Mouse (Mus musculus) cerebral cortex, adult 2 months (tissue): ENCODE data around the gene Olfr670.

Experiments
- WGBS: fragments of 180-500 bp; shearing (Covaris S2); methylation state at CpG from one replicate; pipeline ENCODE4 v1.1.7; 2018; 5-methylcytosine and 5-hydroxymethylcytosine counted together

Gene Olfr670

DNA sequence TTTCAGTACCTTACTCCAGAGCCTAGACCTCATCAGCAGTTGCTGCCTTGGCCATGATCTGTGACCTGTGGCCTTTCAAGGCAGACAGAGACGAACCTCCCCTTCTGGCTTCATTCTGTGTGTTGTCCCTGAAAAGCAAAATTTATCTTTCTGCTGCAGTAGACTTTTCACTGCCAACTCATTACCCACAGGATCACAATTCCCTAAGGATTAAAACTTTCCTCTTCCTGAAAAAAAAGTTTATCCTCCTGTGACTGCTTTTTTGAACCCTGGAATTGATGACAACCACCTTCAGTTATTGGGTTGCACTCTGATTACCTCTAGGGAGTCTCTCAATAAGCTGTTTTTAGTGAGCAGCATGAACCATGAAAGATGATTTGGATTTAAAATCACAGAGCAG lies at the start of gene Olfr670:
TSS of gene Olfr670 (minus strand) at position 101 of the 400 bp plus-strand sequence.
- WGBS, result 47% methylated on average over 1 of the region's 1 CpGs

DNA sequence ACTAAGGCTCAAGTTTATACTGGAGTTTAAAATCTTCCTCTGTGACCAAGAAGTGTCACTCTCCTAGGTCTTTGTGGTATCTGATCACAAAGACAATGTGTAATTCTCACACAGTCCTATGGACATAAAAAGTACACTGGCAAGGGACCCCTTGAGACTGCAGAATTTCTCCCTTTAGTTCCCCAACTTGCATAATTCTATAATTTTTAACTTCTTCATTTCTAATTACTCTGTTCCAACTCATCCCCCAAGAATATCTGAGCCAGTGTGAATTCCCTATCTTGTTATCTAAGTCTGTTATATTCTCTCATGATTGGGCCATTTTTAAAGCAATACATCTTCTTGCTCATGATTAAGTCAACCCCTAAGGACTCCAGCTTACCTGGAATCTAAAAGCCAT lies 39.5 kb upstream of the Olfr670 start, which contains the start of gene Olfr672:
TSS of gene Olfr672 (minus strand) at position 101 of the 400 bp plus-strand sequence.

DNA sequence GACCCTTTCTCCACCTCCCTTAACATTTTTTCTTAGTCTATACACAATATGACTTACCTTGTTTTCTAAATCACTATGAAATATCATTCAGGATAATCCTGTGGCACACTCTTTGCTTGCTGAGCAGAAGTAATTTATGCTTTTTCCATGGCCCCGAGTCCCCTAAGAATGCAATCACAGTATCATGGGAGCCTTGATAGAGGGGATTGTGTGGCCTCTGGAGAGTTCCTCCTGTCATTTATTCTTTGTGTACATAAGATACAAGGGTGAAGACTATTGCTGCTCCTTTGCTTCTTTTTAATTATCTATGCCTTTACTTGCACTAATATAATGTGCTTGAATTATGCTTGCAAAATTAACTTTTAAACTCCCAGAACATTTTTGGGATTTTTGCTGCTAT lies 16.6 kb upstream of the Olfr670 start, which contains the start of gene Olfr671:
TSS of gene Olfr671 (minus strand) at position 101 of the 400 bp plus-strand sequence.
- 75% methylated on average over 1 of the region's 1 CpGs for WGBS

DNA sequence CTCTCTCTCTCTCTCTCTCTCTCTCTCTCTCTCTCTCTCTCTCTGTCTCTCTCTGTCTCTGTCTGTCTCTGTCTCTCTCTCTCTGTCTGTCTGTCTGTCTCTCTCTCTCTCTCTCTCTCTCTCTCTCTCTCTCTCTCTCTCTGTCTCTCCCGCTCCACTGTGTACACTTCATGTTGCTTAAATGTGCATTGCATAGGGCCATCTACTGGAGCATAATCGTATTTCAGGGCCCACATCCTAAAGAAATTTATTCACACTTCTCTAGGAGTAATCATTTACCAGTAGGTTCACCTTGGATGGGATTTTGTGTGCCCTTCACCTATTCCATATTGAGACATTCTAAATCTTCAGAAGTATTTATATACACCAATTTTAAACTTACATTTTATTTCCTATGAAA lies 10.1 kb upstream of the Olfr670 start:
- 58% methylated on average over 2 of the region's 2 CpGs for WGBS

DNA sequence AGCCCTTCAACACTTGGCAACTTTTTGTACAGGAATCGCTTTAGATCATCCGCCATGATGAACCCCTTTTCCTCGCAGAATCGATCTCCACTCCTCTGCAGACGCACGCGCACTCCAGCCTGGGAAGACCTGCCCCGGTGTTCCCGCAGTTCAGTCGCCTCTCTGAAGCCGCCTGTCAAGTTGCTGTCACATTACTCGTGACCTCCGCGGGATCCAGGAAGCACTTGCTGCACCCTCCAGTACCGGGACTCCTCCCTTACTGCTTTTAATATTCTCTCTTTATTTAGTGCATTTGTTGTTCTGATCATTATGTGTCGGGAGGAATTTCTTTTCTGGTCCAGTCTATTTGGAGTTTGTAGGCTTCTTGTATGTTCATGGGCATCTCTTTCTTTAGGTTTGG lies 12.2 kb downstream of the Olfr670 start:
- WGBS, result 95% methylated on average over 16 of the region's 16 CpGs

DNA sequence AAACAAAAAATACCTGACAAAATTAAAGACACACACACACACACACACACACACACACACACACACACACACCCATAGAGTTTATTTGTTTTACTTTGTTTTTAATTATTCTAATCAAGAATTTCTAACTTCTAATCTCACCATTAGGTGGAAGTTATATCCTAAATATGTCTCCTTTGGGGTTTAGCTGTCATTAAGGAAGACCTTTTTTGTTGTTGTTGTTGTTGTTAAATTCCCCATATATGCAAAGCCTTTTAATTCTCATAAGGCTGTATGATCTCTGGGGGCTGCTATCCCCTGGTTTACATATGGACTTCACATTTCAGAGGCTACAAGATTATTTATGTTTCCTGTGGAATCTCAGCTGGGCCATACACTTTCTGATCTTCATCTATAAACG lies 28.5 kb downstream of the Olfr670 start, which contains the start of gene Olfr669:
TSS of gene Olfr669 (plus strand) at position 301 of the 400 bp plus-strand sequence.
- 90% methylated on average over 1 of the region's 1 CpGs for WGBS

DNA sequence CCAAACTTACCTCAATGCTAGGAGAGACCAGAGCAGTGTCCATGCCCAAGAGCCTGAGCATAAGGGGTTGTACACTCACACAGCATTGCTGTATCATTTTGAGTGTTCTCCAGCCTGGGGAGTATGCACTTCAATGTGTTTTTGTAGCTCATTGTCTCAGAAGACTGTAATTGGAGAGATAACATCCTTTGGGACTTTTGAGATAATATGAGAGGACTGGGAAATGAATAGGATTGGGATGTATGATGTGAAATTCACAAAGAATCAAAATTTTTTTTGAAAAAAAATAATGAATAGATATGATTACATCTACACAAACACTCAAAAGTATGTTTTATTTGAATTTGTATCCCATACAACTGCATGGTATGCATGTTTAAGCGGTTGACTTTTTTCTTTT lies 34.5 kb downstream of the Olfr670 start, which contains the start of gene Olfr668:
TSS of gene Olfr668 (minus strand) at position 101 of the 400 bp plus-strand sequence.
- whole genome bisulfite sequencing, result 76% methylated on average over 1 of the region's 1 CpGs

DNA sequence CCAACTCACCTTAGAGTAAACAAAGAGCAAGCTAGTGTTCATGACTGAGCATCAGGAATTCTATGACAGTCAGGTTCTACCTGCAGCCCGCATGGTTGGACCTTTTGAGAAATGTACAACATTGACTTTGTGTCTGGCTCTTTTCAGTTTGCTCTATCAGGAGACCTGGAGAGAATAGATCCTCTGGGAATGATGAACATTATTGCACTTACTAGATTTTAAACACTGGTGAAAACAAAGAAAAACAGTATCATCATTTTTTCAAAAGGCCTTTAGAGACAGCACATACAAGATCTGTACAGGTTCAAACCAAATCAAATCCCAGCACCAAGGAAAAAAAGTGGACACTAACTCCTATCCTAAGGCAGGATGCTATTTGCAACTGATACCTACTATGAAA lies 41.0 kb downstream of the Olfr670 start, which contains the start of gene Olfr667:
TSS of gene Olfr667 (minus strand) at position 101 of the 400 bp plus-strand sequence.
- WGBS, result 85% methylated on average over 1 of the region's 1 CpGs
